Mouse (Mus musculus) kidney, postnatal 4 days (tissue): Measurements from ENCODE around the gene Marc2.

Experiments used
- DNase-seq, 2 experiments: peaks; one replicate each; pipeline ENCODE4 v3.0.0; 2021; ENCODE audit warnings: mixed read lengths in 2 of 2

Gene Marc2

GRCm38 (mm10) chr1:184807627-184808417 lies 38.4 kb downstream of the Marc2 start:
- peak; percentile 21 to 33 for DNase-seq

- DNase-seq = no peak
Observed at GRCm38 (mm10) chr1:184807123-184807522, 39.1 kb downstream of the Marc2 start.

- DNase-seq = no peak
Observed at GRCm38 (mm10) chr1:184805749-184806148, 40.5 kb downstream of the Marc2 start.

GRCm38 (mm10) chr1:184793163-184793876 lies 52.9 kb downstream of the Marc2 start:
- peak; percentile 79 to 86 for DNase-seq

GRCm38 (mm10) chr1:184791109-184791508 lies 55.1 kb downstream of the Marc2 start:
- DNase-seq = peak; percentile 43 to 61

- no peak for DNase-seq
Observed at GRCm38 (mm10) chr1:184786376-184787151, 59.7 kb downstream of the Marc2 start.

- DNase-seq = no peak
Observed at GRCm38 (mm10) chr1:184783641-184784040, 62.6 kb downstream of the Marc2 start.

GRCm38 (mm10) chr1:184782161-184782513 lies 64.1 kb downstream of the Marc2 start:
- peak; percentile 41 to 64 for DNase-seq

GRCm38 (mm10) chr1:184781286-184782160 lies 64.7 kb downstream of the Marc2 start:
- no peak for DNase-seq

GRCm38 (mm10) chr1:184778157-184778556 lies 68.1 kb downstream of the Marc2 start:
- no peak for DNase-seq

- no peak for DNase-seq
Observed at GRCm38 (mm10) chr1:184777061-184777795, 69.0 kb downstream of the Marc2 start.

- DNase-seq = no peak
Observed at GRCm38 (mm10) chr1:184775289-184775688, 71.0 kb downstream of the Marc2 start.

GRCm38 (mm10) chr1:184771891-184772249 lies 74.4 kb downstream of the Marc2 start:
- DNase-seq = no peak

GRCm38 (mm10) chr1:184771202-184771890 lies 74.9 kb downstream of the Marc2 start:
- peak; percentile 93 for DNase-seq

- peak in 1 of 2 experiments; percentile 15 for DNase-seq
Observed at GRCm38 (mm10) chr1:184763866-184764265, 82.4 kb downstream of the Marc2 start.
